Mouse (Mus musculus) liver, adult 2 months (tissue): ENCODE measurements around the gene Myh14.

Experiments
- CTCF ChIP-seq: fragments of 200-500 bp; IDR thresholded peaks from 2 replicates; pipeline ENCODE4 v1.5.1; 2011; ENCODE audit warnings: low read depth, low read length, control low read depth
- POLR2A ChIP-seq: fragments of 200-500 bp; IDR thresholded peaks from 2 replicates; pipeline ENCODE4 v1.6.1; 2011; ENCODE audit warnings: low read length, control low read depth; ENCODE audit not compliant: insufficient read depth; ENCODE audit errors: extremely low read depth

DNA sequence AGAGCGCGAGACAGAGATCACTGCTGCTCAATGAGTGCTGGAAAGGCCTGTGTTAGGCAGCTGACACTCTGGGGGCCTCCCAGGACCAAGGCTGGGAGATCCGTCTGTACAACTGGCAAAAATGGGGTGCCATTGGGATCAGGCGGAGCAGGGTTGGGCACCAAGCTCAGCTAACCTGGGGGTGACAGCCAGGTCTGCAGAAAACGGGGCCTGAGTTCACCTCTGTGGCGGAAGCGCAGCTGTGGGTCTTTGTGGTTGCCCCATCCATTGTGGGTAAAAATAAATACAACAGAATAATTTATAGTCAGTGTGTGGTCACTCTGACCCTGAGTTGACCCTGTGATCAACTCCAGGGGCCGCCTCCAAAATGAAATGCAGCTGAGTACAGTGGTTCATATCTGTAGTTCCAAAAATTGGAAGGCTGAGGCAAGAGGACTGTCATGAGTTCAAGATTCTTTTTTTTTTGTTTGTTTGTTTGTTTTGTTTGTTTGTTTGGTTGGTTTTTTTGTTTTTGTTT, 21.5 kb downstream of the Myh14 start:
- no peak for TF ChIP-seq CTCF
- TF ChIP-seq POLR2A, result no peak
